Mouse (Mus musculus) intestine, embryonic 16.5 days (tissue): Measurements from ENCODE around the gene Atg2b. TPM values are rescaled to one million over a fixed set of nuclear protein-coding genes. Genes with fewer than 3 reads are reported as not detected.

Experiments
- ATAC-seq: fragments of 200-750 bp; cut with Nextera tagmentation; 2 replicates; pipeline ENCODE4 v1.8.0; 2017; ENCODE audit warnings: moderate TSS enrichment, moderate library complexity
- H3K27ac ChIP-seq: fragments of 300-500 bp; sonication (generic); 2 replicates; pipeline ENCODE4 v1.5.1; 2014; ENCODE audit warnings: mild to moderate bottlenecking, low read length
- H3K27me3 ChIP-seq: fragments of 300-500 bp; sonication (generic); replicated peaks from 2 replicates; pipeline ENCODE4 v1.6.1; 2014; ENCODE audit warnings: low read length, control low read depth, mixed read lengths; ENCODE audit not compliant: control insufficient read depth, insufficient read depth
- H3K36me3 ChIP-seq: fragments of 300-500 bp; sonication (generic); 2 replicates; pipeline ENCODE4 v1.6.1; 2014; ENCODE audit warnings: low read length, control low read depth; ENCODE audit not compliant: control insufficient read depth, insufficient read depth
- H3K4me1 ChIP-seq: fragments of 300-500 bp; sonication (generic); 2 replicates; pipeline ENCODE4 v1.6.1; 2014; ENCODE audit warnings: low read length, control low read depth, mixed read lengths; ENCODE audit not compliant: control insufficient read depth, insufficient read depth
- H3K4me2 ChIP-seq: fragments of 300-500 bp; sonication (generic); 2 replicates; pipeline ENCODE4 v1.6.1; 2014; ENCODE audit warnings: low read depth, low read length, control low read depth
- H3K4me3 ChIP-seq: fragments of 300-500 bp; sonication (generic); 2 replicates; pipeline ENCODE4 v1.5.1; 2014; ENCODE audit warnings: mild to moderate bottlenecking, low read length
- H3K9ac ChIP-seq: fragments of 300-500 bp; sonication (generic); 2 replicates; pipeline ENCODE4 v1.6.1; 2014; ENCODE audit warnings: low read depth, low read length
- H3K9me3 ChIP-seq: fragments of 300-500 bp; sonication (generic); 2 replicates; pipeline ENCODE4 v1.6.1; 2016; ENCODE audit warnings: low read length, control low read depth; ENCODE audit not compliant: control insufficient read depth
- WGBS: fragments of 180-500 bp; shearing (Covaris S2); extraction: QIAGEN DNeasy Blood & Tissue Kit; methylation state at CpG from one replicate; pipeline ENCODE4 v1.1.7; 2014; 5-methylcytosine and 5-hydroxymethylcytosine counted together
- polyA plus RNA-seq: library from polyadenylated mRNA; unstranded; fragments of >200 nt; fragmentation: Nextera tagmentation; extraction: Ambion mirVana; gene quantifications from 2 replicates; pipeline ENCODE4 v1.2.1, GENCODE M21; 2015

The Atg2b gene
- polyA plus RNA-seq, 1 experiment from 2014 or later = 10.5 TPM

- Histone ChIP-seq H3K9me3 (no peaks in the 10 kb centered on the region), H3K27ac (no peak overlapping the region), H3K36me3 (no peaks in the 10 kb centered on the region), H3K4me2 (no peak overlapping the region), H3K27me3 (no peaks in the 10 kb centered on the region), H3K9ac (no peak overlapping the region), H3K4me3 (no peak overlapping the region), H3K4me1 (peaks cover 10% of the 10 kb centered on the region; the same call in 1 of the 2 replicates)
- no peak for ATAC-seq
- WGBS = 84% methylated on average over 8 of the region's 8 CpGs
These were observed 97.5 kb downstream of the Atg2b start for GRCm38 (mm10) chr12:105587526-105587925.

DNA sequence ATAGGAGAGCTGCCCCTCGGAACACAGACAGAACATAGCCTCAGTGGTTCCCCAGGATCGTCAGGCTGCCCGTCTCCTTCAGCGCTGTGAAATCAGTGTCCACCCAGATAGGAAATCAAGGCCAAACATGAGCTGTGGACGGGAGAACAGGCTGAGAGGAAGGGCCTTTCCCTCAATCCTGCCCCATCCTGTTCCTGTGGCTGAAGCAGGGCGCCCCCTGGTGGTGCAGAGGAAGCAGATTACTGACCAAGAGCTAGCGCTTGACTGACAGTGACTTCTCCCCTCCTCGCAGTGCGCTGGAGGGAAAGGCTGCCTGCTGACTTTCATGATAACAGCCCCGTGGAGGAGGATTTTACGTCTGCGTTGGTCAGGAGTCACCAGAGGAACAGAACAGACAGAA, 100.2 kb downstream of the Atg2b start:
- no peaks in the 10 kb centered on the region for H3K9me3 ChIP-seq
- no peaks in the 10 kb centered on the region for H3K36me3 ChIP-seq
- no peak overlapping the region for H3K4me3 ChIP-seq
- H3K4me2 ChIP-seq = no peak overlapping the region
- H3K9ac ChIP-seq = no peak overlapping the region
- WGBS = 13% methylated on average over 12 of the region's 12 CpGs
- peaks cover 10% of the 10 kb centered on the region; the same call in 1 of the 2 replicates for H3K4me1 ChIP-seq
- peak; percentile 31; the same call in 1 of the 2 replicates for ATAC-seq
- H3K27me3 ChIP-seq = no peaks in the 10 kb centered on the region
- H3K27ac ChIP-seq = no peak overlapping the region

GRCm38 (mm10) chr12:105583484-105583883, 101.5 kb downstream of the Atg2b start:
- H3K9me3 ChIP-seq = no peaks in the 10 kb centered on the region
- H3K27ac ChIP-seq = no peak overlapping the region
- ATAC-seq = peak; percentile 80
- no peak overlapping the region for H3K4me3 ChIP-seq
- no peak overlapping the region for H3K4me2 ChIP-seq
- no peak overlapping the region for H3K9ac ChIP-seq
- WGBS = 16% methylated on average over 2 of the region's 2 CpGs
- no peaks in the 10 kb centered on the region for H3K27me3 ChIP-seq
- no peaks in the 10 kb centered on the region for H3K36me3 ChIP-seq
- peaks cover 10% of the 10 kb centered on the region; the same call in 1 of the 2 replicates for H3K4me1 ChIP-seq

DNA sequence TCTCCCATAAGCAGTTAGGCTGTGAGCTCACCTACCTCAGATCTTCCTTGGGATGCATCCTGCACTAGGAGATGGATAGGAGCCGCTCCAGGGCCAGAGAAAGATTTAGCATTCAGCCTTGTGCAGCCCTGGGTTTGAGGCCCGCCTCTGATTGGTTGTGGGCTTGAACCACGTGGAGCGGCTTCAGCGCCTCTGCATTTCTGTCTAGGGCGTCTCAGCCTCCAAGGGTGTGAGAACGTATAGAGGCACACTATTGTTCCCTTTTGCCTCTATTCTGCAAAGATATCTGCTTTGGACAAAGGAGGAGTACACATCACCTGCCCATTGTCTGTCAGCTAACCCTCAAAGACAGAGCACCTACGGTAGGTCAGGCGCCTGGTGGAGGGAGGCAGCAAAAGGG, 102.5 kb downstream of the Atg2b start:
- no peak overlapping the region for H3K27ac ChIP-seq
- no peaks in the 10 kb centered on the region for H3K36me3 ChIP-seq
- 0 out of 2 replicates have a peak overlapping the region, but pooled peaks have one; percentile 1 for H3K9ac ChIP-seq
- ATAC-seq = no peak
- no peak overlapping the region for H3K4me3 ChIP-seq
- WGBS = 66% methylated on average over 9 of the region's 9 CpGs
- peaks cover 10% of the 10 kb centered on the region; the same call in 1 of the 2 replicates for H3K4me1 ChIP-seq
- no peak overlapping the region for H3K4me2 ChIP-seq
- no peaks in the 10 kb centered on the region for H3K9me3 ChIP-seq
- no peaks in the 10 kb centered on the region for H3K27me3 ChIP-seq

DNA sequence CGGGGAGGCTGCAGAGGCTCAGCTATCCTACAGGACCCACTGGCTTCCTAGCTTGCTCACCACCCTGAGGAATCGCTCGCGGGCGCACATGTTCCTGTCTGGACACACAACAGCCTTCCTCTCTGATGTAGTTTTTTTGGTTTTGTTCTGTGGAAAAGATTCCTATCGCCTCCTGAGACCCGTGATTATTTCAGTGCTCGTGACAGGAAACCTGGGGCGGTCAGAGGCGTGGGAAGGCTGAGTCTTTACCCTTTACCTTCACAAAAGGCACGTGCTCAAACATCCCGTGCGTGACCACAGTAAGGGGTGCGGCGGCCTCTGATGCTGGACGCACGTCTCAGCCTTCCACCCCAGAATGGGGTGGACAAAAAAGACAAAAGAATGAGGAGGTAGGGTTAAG, 104.5 kb downstream of the Atg2b start:
- no peak overlapping the region for H3K4me3 ChIP-seq
- ATAC-seq = no peak
- 77% methylated on average over 17 of the region's 17 CpGs for WGBS
- H3K9me3 ChIP-seq = no peaks in the 10 kb centered on the region
- no peak overlapping the region for H3K9ac ChIP-seq
- no peaks in the 10 kb centered on the region for H3K27me3 ChIP-seq
- H3K36me3 ChIP-seq = no peaks in the 10 kb centered on the region
- no peak overlapping the region for H3K27ac ChIP-seq
- H3K4me1 ChIP-seq = peaks cover 10% of the 10 kb centered on the region; the same call in 1 of the 2 replicates
- H3K4me2 ChIP-seq = no peak overlapping the region

DNA sequence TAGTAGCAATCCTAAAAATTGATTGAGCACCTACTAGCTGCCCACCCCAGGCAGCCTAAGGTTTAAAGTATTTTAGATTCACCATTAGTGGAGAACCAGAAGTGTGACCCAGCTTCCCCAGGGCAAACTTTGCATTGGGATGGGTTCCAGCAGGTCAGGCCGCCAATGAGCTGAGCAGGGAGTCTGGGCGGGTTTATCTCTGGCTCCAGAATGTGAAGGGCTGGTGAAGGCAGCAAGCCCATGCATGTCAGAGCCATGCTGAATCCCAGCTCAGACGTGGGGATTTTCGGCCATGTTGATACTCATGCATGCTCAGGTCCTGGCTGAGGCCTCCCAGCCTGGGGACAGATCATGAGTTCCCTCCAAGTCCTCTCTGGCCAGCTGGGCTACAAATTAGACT, 110.7 kb downstream of the Atg2b start:
- Histone ChIP-seq H3K27ac (no peak overlapping the region), H3K4me1 (no peaks in the 10 kb centered on the region), H3K9ac (no peak overlapping the region), H3K9me3 (no peaks in the 10 kb centered on the region), H3K36me3 (no peaks in the 10 kb centered on the region), H3K4me2 (no peak overlapping the region), H3K27me3 (no peaks in the 10 kb centered on the region), H3K4me3 (no peak overlapping the region)
- WGBS = 90% methylated on average over 4 of the region's 4 CpGs
- ATAC-seq = no peak

DNA sequence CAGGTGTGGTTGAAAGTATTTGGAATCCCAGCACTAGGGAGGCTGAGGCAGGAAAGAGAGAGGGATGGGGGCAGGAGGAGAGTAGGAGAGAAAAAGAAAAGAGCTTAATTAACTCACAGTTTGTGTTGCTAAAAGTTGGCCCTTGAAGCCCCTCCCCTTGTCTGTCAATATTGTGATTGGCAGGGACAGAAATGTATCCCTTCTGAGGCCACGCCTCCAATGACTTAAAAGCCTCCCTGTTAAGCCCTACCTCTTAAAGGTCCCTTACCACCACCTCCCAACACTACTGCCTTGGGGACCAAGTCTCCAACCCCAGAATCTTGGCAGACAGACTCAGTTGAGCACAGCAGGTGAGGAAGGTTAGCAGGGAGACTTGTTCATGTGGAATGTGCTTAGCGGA, 112.4 kb downstream of the Atg2b start:
- Histone ChIP-seq H3K27ac (no peak overlapping the region), H3K4me3 (no peak overlapping the region), H3K9ac (no peak overlapping the region), H3K27me3 (no peaks in the 10 kb centered on the region), H3K9me3 (no peaks in the 10 kb centered on the region), H3K36me3 (no peaks in the 10 kb centered on the region), H3K4me2 (no peak overlapping the region), H3K4me1 (no peaks in the 10 kb centered on the region)
- 81% methylated on average over 2 of the region's 2 CpGs for WGBS
- ATAC-seq = no peak

GRCm38 (mm10) chr12:105571867-105572266, 113.1 kb downstream of the Atg2b start:
- no peak overlapping the region for H3K27ac ChIP-seq
- H3K4me1 ChIP-seq = no peaks in the 10 kb centered on the region
- H3K9me3 ChIP-seq = 0 out of 2 replicates have a peak, but pooled peaks cover 2% of the 10 kb centered on the region
- no peaks in the 10 kb centered on the region for H3K27me3 ChIP-seq
- 77% methylated on average over 3 of the region's 3 CpGs for WGBS
- H3K36me3 ChIP-seq = no peaks in the 10 kb centered on the region
- no peak overlapping the region for H3K9ac ChIP-seq
- no peak overlapping the region for H3K4me2 ChIP-seq
- H3K4me3 ChIP-seq = no peak overlapping the region
- no peak for ATAC-seq
